Mouse (Mus musculus) thymus, postnatal 0 days (tissue): ENCODE data around the gene Stat5a. TPM values are rescaled to one million over a fixed set of nuclear protein-coding genes. Genes with fewer than 3 reads are reported as not detected.
A peak's percentile ranks its signal among the peaks of the same experiment; 100 is the strongest.

Experiments used
- DNase-seq: peaks from one replicate; pipeline ENCODE4 v3.0.0-alpha.2; 2015; ENCODE audit warnings: low spot score
- polyA plus RNA-seq: library from polyadenylated mRNA; unstranded; fragments of >200 nt; fragmentation: Nextera tagmentation; extraction: Ambion mirVana; gene quantifications from 2 replicates; pipeline ENCODE4 v1.2.1, GENCODE M21; 2015

Gene Stat5a
- 61.2 and 62.7 TPM in 2 replicates for polyA plus RNA-seq

- no peak for DNase-seq
These were observed at the start of gene Stat5a for GRCm38 (mm10) chr11:100858935-100859578. Gene Stat5a (plus strand): TSS chr11:100859351.

- DNase-seq = no peak
These were observed 48.6 kb upstream of the Stat5a start for GRCm38 (mm10) chr11:100810516-100810915.

GRCm38 (mm10) chr11:100811132-100811531 is 48.0 kb upstream of the Stat5a start:
- DNase-seq = no peak

- peak; percentile 92 for DNase-seq
These were observed 44.7 kb upstream of the Stat5a start for GRCm38 (mm10) chr11:100814498-100814897.

GRCm38 (mm10) chr11:100816342-100816741 is 42.8 kb upstream of the Stat5a start:
- DNase-seq = no peak

- no peak for DNase-seq
These were observed 42.4 kb upstream of the Stat5a start for GRCm38 (mm10) chr11:100816801-100817200.

GRCm38 (mm10) chr11:100817311-100817710 is 41.8 kb upstream of the Stat5a start:
- no peak for DNase-seq

GRCm38 (mm10) chr11:100818359-100819012 is 40.7 kb upstream of the Stat5a start:
- peak; percentile 58 for DNase-seq

- no peak for DNase-seq
These were observed 40.1 kb upstream of the Stat5a start for GRCm38 (mm10) chr11:100819048-100819447.

- peak; percentile 86 for DNase-seq
These were observed 39.5 kb upstream of the Stat5a start for GRCm38 (mm10) chr11:100819626-100820025.

- no peak for DNase-seq
These were observed 39.1 kb upstream of the Stat5a start for GRCm38 (mm10) chr11:100820047-100820446.

- no peak for DNase-seq
These were observed 37.4 kb upstream of the Stat5a start for GRCm38 (mm10) chr11:100821605-100822220.

- peak; percentile 59 for DNase-seq
These were observed 36.8 kb upstream of the Stat5a start for GRCm38 (mm10) chr11:100822365-100822764.

- peak; percentile 90 for DNase-seq
These were observed 35.4 kb upstream of the Stat5a start for GRCm38 (mm10) chr11:100823543-100824313.

GRCm38 (mm10) chr11:100824496-100824895 is 34.7 kb upstream of the Stat5a start:
- DNase-seq = no peak

GRCm38 (mm10) chr11:100825451-100825850 is 33.7 kb upstream of the Stat5a start:
- DNase-seq = no peak

- DNase-seq = no peak
These were observed 32.8 kb upstream of the Stat5a start for GRCm38 (mm10) chr11:100826161-100826866.

GRCm38 (mm10) chr11:100828676-100829151 is 30.4 kb upstream of the Stat5a start:
- no peak for DNase-seq

- DNase-seq = no peak
These were observed 29.5 kb upstream of the Stat5a start for GRCm38 (mm10) chr11:100829691-100830090.

- no peak for DNase-seq
These were observed 27.8 kb upstream of the Stat5a start for GRCm38 (mm10) chr11:100831396-100831795.

GRCm38 (mm10) chr11:100833466-100833865 is 25.7 kb upstream of the Stat5a start:
- no peak for DNase-seq
